Mouse (Mus musculus) hindbrain, embryonic 15.5 days (tissue): ENCODE results near the gene Arpc1b. TPM values are rescaled to one million over a fixed set of nuclear protein-coding genes. Genes with fewer than 3 reads are reported as not detected.
"Not testable (repeated sequence)": the region's sequence is repeated elsewhere in the genome, so short reads cannot be mapped to it uniquely, and the experiment has no call there.

Experiments
- ATAC-seq: fragments of 200-750 bp; cut with Nextera tagmentation; 2 replicates; pipeline ENCODE4 v1.8.0; 2017; ENCODE audit warnings: low read depth, moderate number of reproducible peaks, moderate TSS enrichment; ENCODE audit not compliant: low FRiP score
- H3K27ac ChIP-seq: fragments of 300-500 bp; sonication (generic); replicated peaks from 2 replicates; pipeline ENCODE4 v1.5.1; 2015; ENCODE audit warnings: mild to moderate bottlenecking, inconsistent platforms
- H3K27me3 ChIP-seq: fragments of 300-500 bp; sonication (generic); 2 replicates; pipeline ENCODE4 v1.6.1; 2015; ENCODE audit warnings: control low read depth, inconsistent platforms
- H3K36me3 ChIP-seq: fragments of 300-500 bp; sonication (generic); 2 replicates; pipeline ENCODE4 v1.6.1; 2015; ENCODE audit warnings: control low read depth, inconsistent platforms
- H3K4me1 ChIP-seq: fragments of 300-500 bp; sonication (generic); replicated peaks from 2 replicates; pipeline ENCODE4 v1.6.1; 2015; ENCODE audit warnings: control low read depth, inconsistent platforms
- H3K4me2 ChIP-seq: fragments of 300-500 bp; sonication (generic); 2 replicates; pipeline ENCODE4 v1.6.1; 2015; ENCODE audit warnings: moderate library complexity, mild to moderate bottlenecking, inconsistent platforms
- H3K4me3 ChIP-seq: fragments of 300-500 bp; sonication (generic); 2 replicates; pipeline ENCODE4 v1.5.1; 2015; ENCODE audit warnings: mild to moderate bottlenecking, inconsistent platforms
- H3K9ac ChIP-seq: fragments of 300-500 bp; sonication (generic); 2 replicates; pipeline ENCODE4 v1.6.1; 2015; ENCODE audit warnings: inconsistent platforms
- H3K9me3 ChIP-seq: fragments of 300-500 bp; sonication (generic); 2 replicates; pipeline ENCODE4 v1.6.1; 2016; ENCODE audit warnings: control low read depth, inconsistent platforms
- WGBS: fragments of 180-500 bp; shearing (Covaris S2); methylation state at CpG from one replicate; pipeline ENCODE4 v1.1.7; 2015; 5-methylcytosine and 5-hydroxymethylcytosine counted together
- polyA plus RNA-seq: library from polyadenylated mRNA; unstranded; fragments of >200 nt; fragmentation: Nextera tagmentation; extraction: Ambion mirVana; gene quantifications from 2 replicates; pipeline ENCODE4 v1.2.1, GENCODE M21; 2015

Arpc1b gene
- 73.2 and 88.7 TPM in 2 replicates for polyA plus RNA-seq

GRCm38 (mm10) chr5:145114071-145114605 is at the start of gene Arpc1b:
TSS of gene Arpc1b (plus strand) at chr5:145114215.
- H3K36me3 ChIP-seq, result peaks cover 15% of the 10 kb centered on the region
- 1% methylated on average over 52 of the region's 53 CpGs for WGBS

GRCm38 (mm10) chr5:145064765-145065340 is 49.2 kb upstream of the Arpc1b start:
- H3K4me1 ChIP-seq, result no peaks in the 10 kb centered on the region
- H3K4me3 ChIP-seq, result no peak overlapping the region
- H3K27ac ChIP-seq, result no peak overlapping the region
- ATAC-seq, result no peak
- no peak overlapping the region for H3K9ac ChIP-seq
- H3K4me2 ChIP-seq, result no peak overlapping the region
- H3K9me3 ChIP-seq, result no peaks in the 10 kb centered on the region
- WGBS, result 94% methylated on average over 1 of the region's 1 CpGs
- no peaks in the 10 kb centered on the region for H3K36me3 ChIP-seq
- 0 out of 2 replicates have a peak, but pooled peaks cover 3% of the 10 kb centered on the region for H3K27me3 ChIP-seq

More at GRCm38 (mm10) chr5:145114071-145114605, at the start of gene Arpc1b:
- peak; percentile 44; the same call in 1 of the 2 replicates for ATAC-seq
- Histone ChIP-seq H3K4me1 (peaks cover 10% of the 10 kb centered on the region), H3K4me2 (peak within 1 kb of the TSS; percentile 57), H3K27ac (no peak within 1 kb of the TSS), H3K9me3 (no peaks in the 10 kb centered on the region), H3K9ac (peak within 1 kb of the TSS; percentile 34; the same call in 1 of the 2 replicates), H3K27me3 (peaks cover 11% of the 10 kb centered on the region; the same call in 1 of the 2 replicates), H3K4me3 (peak within 1 kb of the TSS; percentile 41)

- Histone ChIP-seq H3K27ac (no peak overlapping the region), H3K36me3 (no peaks in the 10 kb centered on the region), H3K4me2 (no peak overlapping the region), H3K4me3 (no peak overlapping the region), H3K9me3 (no peaks in the 10 kb centered on the region), H3K27me3 (0 out of 2 replicates have a peak, but pooled peaks cover 3% of the 10 kb centered on the region), H3K4me1 (no peaks in the 10 kb centered on the region), H3K9ac (no peak overlapping the region)
- 55% methylated on average over 3 of the region's 3 CpGs for WGBS
- ATAC-seq, result no peak
These were observed 45.2 kb upstream of the Arpc1b start for GRCm38 (mm10) chr5:145068863-145069262.

- no peak for ATAC-seq
- WGBS, result 2% methylated on average over 5 of the region's 5 CpGs
- Histone ChIP-seq H3K27me3 (0 out of 2 replicates have a peak, but pooled peaks cover 3% of the 10 kb centered on the region), H3K9ac (no peak overlapping the region), H3K4me2 (no peak overlapping the region), H3K36me3 (no peaks in the 10 kb centered on the region), H3K4me3 (no peak overlapping the region), H3K4me1 (no peaks in the 10 kb centered on the region), H3K27ac (no peak overlapping the region), H3K9me3 (no peaks in the 10 kb centered on the region)
These were observed 44.3 kb upstream of the Arpc1b start for GRCm38 (mm10) chr5:145069707-145070106.

GRCm38 (mm10) chr5:145071342-145071741 is 42.7 kb upstream of the Arpc1b start:
- Histone ChIP-seq H3K27me3 (0 out of 2 replicates have a peak, but pooled peaks cover 3% of the 10 kb centered on the region), H3K4me1 (no peaks in the 10 kb centered on the region), H3K9me3 (no peaks in the 10 kb centered on the region), H3K4me3 (no peak overlapping the region), H3K27ac (no peak overlapping the region), H3K36me3 (no peaks in the 10 kb centered on the region), H3K4me2 (no peak overlapping the region), H3K9ac (no peak overlapping the region)
- WGBS, result 54% methylated on average over 6 of the region's 6 CpGs
- no peak for ATAC-seq

- no peak overlapping the region for H3K9ac ChIP-seq
- no peak overlapping the region for H3K4me3 ChIP-seq
- WGBS, result 63% methylated on average over 3 of the region's 3 CpGs
- no peak overlapping the region for H3K27ac ChIP-seq
- H3K4me1 ChIP-seq, result no peaks in the 10 kb centered on the region
- H3K4me2 ChIP-seq, result no peak overlapping the region
- ATAC-seq, result no peak
- H3K9me3 ChIP-seq, result no peaks in the 10 kb centered on the region
- H3K36me3 ChIP-seq, result no peaks in the 10 kb centered on the region
- H3K27me3 ChIP-seq, result no peaks in the 10 kb centered on the region
These were observed 38.9 kb upstream of the Arpc1b start for GRCm38 (mm10) chr5:145075081-145075480.

GRCm38 (mm10) chr5:145081866-145082613 is 32.0 kb upstream of the Arpc1b start:
- H3K9ac ChIP-seq, result no peak overlapping the region
- no peak for ATAC-seq
- no peak overlapping the region for H3K4me2 ChIP-seq
- no peak overlapping the region for H3K4me3 ChIP-seq
- no peaks in the 10 kb centered on the region for H3K9me3 ChIP-seq
- no peaks in the 10 kb centered on the region for H3K36me3 ChIP-seq
- WGBS, result 89% methylated on average over 10 of the region's 10 CpGs
- no peaks in the 10 kb centered on the region for H3K27me3 ChIP-seq
- H3K4me1 ChIP-seq, result peaks cover 21% of the 10 kb centered on the region
- H3K27ac ChIP-seq, result no peak overlapping the region

GRCm38 (mm10) chr5:145083201-145083600 is 30.8 kb upstream of the Arpc1b start:
- H3K9me3 ChIP-seq, H3K36me3 ChIP-seq, H3K27me3 ChIP-seq: not testable (repeated sequence)
- Histone ChIP-seq H3K27ac (peak overlapping the region; percentile 81), H3K4me3 (peak overlapping the region; percentile 88), H3K4me2 (peak overlapping the region; percentile 90), H3K9ac (peak overlapping the region; percentile 96), H3K4me1 (peaks cover 21% of the 10 kb centered on the region)
- 52% methylated on average over 6 of the region's 6 CpGs for WGBS
- ATAC-seq, result peak; percentile 40

- peak; percentile 96 for ATAC-seq
- no peaks in the 10 kb centered on the region for H3K36me3 ChIP-seq
- under 1% methylated on average over 52 of the region's 54 CpGs for WGBS
These were observed 30.2 kb upstream of the Arpc1b start, which contains the start of the genes Arpc1a and Kpna7 for GRCm38 (mm10) chr5:145083632-145084451. TSS of gene Arpc1a (plus strand) at chr5:145083830. TSS of gene Kpna7 (minus strand) at chr5:145084030.

GRCm38 (mm10) chr5:145084822-145085221 is 29.2 kb upstream of the Arpc1b start:
- ATAC-seq, result no peak
- peak overlapping the region; percentile 96 for H3K9ac ChIP-seq
- H3K4me3 ChIP-seq, result peak overlapping the region; percentile 88
- 74% methylated on average over 2 of the region's 2 CpGs for WGBS
- H3K27me3 ChIP-seq, result no peaks in the 10 kb centered on the region
- H3K36me3 ChIP-seq, result no peaks in the 10 kb centered on the region
- H3K9me3 ChIP-seq, result no peaks in the 10 kb centered on the region
- H3K4me2 ChIP-seq, result peak overlapping the region; percentile 90
- H3K4me1 ChIP-seq, result peaks cover 21% of the 10 kb centered on the region
- H3K27ac ChIP-seq, result no peak overlapping the region

More at GRCm38 (mm10) chr5:145083632-145084451, 30.2 kb upstream of the Arpc1b start, which contains the start of the genes Arpc1a and Kpna7:
- Histone ChIP-seq H3K4me1 (peaks cover 21% of the 10 kb centered on the region), H3K27ac (peak within 1 kb of the TSS; percentile 81), H3K4me3 (peak within 1 kb of the TSS; percentile 88), H3K4me2 (peak within 1 kb of the TSS; percentile 90), H3K9me3 (no peaks in the 10 kb centered on the region), H3K9ac (peak within 1 kb of the TSS; percentile 96), H3K27me3 (no peaks in the 10 kb centered on the region)

GRCm38 (mm10) chr5:145088186-145088585 is 25.8 kb upstream of the Arpc1b start:
- Histone ChIP-seq H3K4me2 (no peak overlapping the region), H3K36me3 (peaks cover 15% of the 10 kb centered on the region), H3K4me1 (peaks cover 21% of the 10 kb centered on the region), H3K27me3 (no peaks in the 10 kb centered on the region), H3K4me3 (no peak overlapping the region), H3K9me3 (no peaks in the 10 kb centered on the region), H3K27ac (no peak overlapping the region), H3K9ac (no peak overlapping the region)
- ATAC-seq, result no peak
- 92% methylated on average over 2 of the region's 2 CpGs for WGBS
